Mouse (Mus musculus) embryo, embryonic 11.5 days (tissue): ENCODE measurements around the gene Cmss1.

Experiments used
- DNase-seq: peaks from one replicate; pipeline ENCODE4 v3.0.0-alpha.2; 2012; ENCODE audit warnings: low read depth, low spot score

Cmss1 gene

DNA sequence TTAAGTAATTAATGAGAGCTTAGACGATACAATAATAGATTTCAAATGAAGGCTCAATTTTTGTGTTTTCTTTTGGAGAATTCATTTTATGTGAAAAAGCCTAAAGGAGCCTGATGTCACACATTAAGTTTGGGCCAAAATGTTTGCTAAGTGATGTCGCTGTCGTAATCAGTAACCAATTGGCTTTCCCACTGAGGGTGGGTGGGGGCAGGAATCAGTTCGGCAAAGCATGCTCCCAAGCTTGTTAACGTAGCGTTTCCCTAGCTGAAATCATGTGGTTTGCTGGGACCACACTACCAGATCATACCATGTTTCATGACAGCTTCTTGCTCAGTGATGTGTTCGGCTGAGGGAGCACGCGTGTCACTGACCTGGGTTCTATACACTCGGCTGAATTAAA lies 91.0 kb downstream of the Cmss1 start:
- no peak for DNase-seq

DNA sequence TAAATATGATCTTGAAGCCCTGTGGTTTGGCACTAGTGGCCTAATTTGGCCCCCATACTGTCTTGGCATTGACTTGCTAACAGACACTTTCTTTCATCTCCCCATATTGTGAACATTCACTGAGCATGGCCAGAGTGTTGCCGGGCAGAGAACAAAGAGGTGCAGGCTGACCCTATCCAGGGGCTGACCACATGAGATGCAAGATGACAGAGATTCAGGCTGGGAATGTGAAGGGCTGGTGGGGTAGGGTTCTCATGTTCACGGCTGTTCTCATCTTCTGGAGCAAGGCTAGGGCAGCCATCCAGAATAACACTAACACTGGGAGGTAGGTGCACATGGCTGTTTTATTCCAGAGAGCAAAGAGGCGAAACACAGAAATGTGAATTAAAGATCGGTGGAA lies 92.3 kb downstream of the Cmss1 start:
- no peak for DNase-seq

DNA sequence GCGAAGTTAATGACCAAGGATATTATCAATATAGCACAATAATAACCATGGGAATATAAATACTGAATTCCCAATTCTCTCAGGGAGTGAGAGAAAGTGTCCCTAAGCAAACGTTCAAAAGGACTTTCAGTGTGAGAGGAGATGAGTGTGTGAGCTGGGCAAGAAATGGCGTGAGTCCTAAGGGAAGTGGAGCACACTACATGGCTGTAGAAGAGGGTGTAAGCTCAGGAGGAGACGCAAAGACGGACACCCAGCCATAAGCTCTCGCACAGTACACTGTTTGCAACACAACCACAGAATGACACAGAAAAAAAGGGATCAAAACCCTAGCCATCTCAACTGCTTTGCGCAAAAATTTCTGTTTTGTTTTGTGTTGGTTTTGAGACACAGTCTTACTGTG lies 93.1 kb downstream of the Cmss1 start:
- DNase-seq = no peak

GRCm38 (mm10) chr16:57509099-57509498 lies 97.6 kb downstream of the Cmss1 start:
- no peak for DNase-seq

DNA sequence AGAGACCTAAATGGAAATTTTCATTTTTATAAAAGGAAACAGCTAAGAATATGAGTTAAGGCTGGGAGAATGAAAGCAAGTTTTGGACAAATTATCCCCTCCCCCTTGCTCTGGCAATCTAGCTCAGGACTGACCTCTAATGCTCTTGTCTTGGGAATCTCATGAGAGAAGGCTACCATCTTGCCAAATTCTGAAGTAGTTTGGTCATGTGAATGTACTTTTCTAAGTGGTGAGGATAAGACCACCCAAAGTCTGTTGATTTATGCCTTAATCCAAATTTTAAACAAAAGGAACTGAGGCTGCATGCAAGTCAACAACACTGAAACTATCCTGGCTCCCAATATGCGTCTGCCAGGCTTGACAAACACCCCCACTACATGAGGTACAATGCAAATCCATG lies 98.3 kb downstream of the Cmss1 start:
- no peak for DNase-seq

- no peak for DNase-seq
Observed at GRCm38 (mm10) chr16:57506133-57506532, 100.5 kb downstream of the Cmss1 start.

DNA sequence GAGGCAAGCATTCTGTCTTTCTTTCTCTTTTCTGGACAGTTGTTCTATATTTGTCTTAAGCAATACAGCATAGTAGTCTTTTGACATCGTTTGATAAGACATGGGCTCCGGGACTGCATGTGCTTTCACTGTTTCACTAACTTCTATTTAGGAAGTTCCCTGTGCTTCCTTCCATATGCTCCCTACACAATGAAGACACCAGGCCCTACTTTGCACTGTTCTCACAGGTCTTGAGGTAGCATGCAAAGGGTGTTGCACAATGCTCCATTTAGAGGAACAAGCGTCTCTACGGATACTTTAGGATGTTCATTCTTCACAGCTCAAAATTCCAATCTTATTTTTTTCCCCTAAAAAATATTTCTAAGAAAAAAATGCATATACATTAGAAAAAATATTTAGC lies 101.9 kb downstream of the Cmss1 start:
- DNase-seq = no peak

GRCm38 (mm10) chr16:57502761-57503160 lies 103.9 kb downstream of the Cmss1 start:
- no peak for DNase-seq

- no peak for DNase-seq
Observed at GRCm38 (mm10) chr16:57502230-57502629, 104.4 kb downstream of the Cmss1 start.

GRCm38 (mm10) chr16:57500851-57501250 lies 105.8 kb downstream of the Cmss1 start:
- DNase-seq = no peak

DNA sequence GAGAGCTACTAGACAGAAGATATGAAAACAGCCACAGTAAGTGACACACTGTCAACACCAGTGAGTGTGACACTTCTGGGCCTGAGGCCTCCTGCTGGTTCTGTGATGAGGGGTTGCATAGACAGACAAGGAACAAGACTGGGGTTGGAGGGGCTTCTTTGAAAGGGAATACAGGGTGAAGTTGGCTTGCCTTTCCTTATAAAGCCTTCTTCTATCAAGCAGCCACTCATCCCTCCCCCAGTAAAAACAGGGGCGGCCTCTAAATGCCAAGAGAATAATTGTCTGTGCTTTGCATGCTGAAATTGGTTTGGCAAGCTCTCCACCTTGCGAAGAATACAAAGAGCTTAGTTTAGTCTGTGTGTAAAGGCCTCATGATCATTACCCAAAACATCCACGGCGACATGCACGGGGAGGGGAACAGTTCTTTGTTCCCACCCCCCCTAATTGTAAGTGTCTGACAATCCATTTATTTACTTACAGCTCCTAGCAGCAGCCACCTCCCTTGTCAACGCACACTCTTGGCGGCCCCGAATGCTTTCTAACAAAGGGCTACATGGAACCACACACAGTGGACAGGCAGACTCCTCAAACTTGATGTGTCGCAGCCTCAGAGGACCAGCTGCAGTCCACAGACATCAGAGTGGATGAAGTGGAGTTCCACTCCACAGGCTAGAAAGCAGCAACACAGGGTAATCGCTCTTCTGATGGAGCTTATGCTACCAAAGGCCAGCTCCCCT lies 110.1 kb downstream of the Cmss1 start:
- DNase-seq = no peak

GRCm38 (mm10) chr16:57495476-57496203 lies 111.0 kb downstream of the Cmss1 start:
- DNase-seq = no peak

DNA sequence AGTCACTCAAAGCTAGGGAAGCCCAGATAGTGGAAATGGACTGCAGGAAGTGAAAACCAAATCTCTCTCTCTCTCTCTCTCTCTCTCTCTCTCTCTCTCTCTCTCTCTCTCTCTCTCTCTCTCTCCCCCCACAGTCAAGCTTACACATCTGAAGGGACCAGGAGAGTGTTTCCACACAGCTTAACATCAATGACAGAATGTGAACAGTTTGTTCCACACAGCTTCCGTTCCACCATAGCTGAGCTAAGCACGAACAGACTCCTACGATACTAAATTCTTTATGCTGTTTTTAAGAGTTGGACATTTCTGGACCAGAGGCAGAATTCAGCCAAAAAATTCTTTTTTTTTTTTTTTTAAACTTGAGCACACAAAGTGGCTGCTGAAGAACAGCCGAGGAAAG lies 114.8 kb downstream of the Cmss1 start:
- no peak for DNase-seq

GRCm38 (mm10) chr16:57490691-57491090 lies 116.0 kb downstream of the Cmss1 start:
- DNase-seq = no peak

DNA sequence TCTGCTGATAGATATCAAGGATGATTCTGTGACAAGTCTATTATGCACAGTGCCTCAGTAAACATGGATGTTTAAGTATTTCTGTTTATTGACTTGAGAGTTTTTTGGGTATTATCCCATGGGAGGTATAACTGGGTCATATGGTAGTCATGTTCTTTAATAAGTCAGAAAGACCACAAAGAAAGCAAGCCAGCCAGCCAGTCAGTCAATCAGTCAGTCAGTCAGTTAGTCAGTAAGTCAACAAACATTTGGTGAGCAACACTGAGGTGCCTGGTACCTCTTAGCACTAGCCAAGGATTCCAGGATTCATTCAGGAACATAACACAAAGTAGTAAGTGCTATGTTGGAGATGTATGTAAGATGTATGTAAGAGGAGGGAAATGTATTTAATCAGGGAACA lies 118.0 kb downstream of the Cmss1 start:
- no peak for DNase-seq

DNA sequence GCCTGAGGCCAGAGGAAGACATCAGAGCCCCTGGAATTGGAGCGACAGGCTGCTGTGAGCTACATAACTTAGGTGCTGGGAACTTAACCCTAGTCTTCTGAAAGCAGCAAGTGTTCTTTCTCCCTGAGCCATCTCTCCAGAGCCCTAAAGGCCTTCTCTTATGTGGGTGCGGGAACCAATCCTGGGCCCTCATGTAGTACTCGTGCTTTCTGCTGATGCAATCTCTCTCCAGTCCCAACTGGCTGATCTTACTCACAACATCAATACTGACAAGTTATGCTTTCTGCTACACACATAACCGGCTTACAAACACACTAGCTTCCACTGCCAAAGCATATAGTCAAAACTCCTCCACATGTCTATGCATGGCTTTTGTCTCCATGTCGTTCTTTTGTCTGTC lies 120.4 kb downstream of the Cmss1 start:
- no peak for DNase-seq

GRCm38 (mm10) chr16:57485265-57485664 lies 121.4 kb downstream of the Cmss1 start:
- DNase-seq = no peak

GRCm38 (mm10) chr16:57484043-57484795 lies 122.4 kb downstream of the Cmss1 start:
- DNase-seq = no peak

GRCm38 (mm10) chr16:57483503-57483902 lies 123.2 kb downstream of the Cmss1 start:
- no peak for DNase-seq

- DNase-seq = no peak
Observed at GRCm38 (mm10) chr16:57482911-57483310, 123.8 kb downstream of the Cmss1 start.

GRCm38 (mm10) chr16:57482264-57482663 lies 124.4 kb downstream of the Cmss1 start:
- no peak for DNase-seq

DNA sequence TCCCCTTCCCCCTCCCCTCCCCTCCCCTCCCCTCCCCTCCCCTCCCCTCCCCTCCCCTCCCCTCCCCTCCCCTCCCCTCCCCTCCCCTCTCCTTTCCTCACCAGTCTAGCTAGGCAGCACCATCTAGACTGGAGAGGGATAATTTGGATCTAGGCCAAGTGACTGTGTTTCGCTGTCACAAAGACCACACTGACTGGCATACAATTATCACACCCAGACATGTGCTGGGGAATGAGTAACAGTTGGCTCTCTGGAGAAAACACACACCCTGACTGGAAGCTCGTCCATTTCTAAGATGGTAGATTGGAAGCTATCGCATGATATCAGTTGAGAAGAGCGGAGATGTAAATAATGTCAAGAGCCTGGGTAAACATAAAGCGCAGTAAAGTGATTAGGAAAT lies 126.9 kb downstream of the Cmss1 start:
- DNase-seq = no peak

- DNase-seq = no peak
Observed at GRCm38 (mm10) chr16:57478451-57478850, 128.2 kb downstream of the Cmss1 start.
